Mouse (Mus musculus): ENCODE measurements around the gene Ehd2. TPM values are rescaled to one million over a fixed set of nuclear protein-coding genes. Genes with fewer than 3 reads are reported as not detected.

The Ehd2 gene
- total RNA-seq (2021) = 100 to 1,000 TPM in 1 of 2 experiments, 10 to 100 TPM in 1; 93.1 to 131 TPM

DNA sequence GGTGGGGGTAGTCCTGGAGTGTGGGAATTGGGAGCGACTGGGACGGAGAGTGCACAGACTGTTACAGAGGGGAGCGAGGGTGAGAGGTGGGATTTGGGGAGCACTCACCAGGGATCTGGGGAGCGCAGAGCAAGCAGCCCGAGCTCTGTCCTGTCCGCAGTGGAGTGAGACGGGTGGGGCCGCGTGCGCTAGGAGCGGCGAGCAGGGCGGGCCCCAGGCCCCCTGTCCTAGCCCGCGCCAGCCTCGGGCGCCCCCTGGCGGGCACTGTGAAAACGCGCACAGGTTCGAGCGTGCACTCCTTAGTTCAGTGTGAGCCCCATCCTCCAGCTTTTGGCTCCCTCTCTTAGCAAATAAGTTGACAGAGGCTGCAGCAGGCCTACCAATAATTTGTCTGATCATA lies at the start of gene Ehd2:
Gene Ehd2, minus strand, starts transcription at position 256 of the 400 bp plus-strand sequence.
- intact Hi-C loops (cut with DNase I) = loop anchor here (1.0 kb wide), 2 partner anchors 19 to 37 kb away; no protein-coding TSS in a partner anchor

DNA sequence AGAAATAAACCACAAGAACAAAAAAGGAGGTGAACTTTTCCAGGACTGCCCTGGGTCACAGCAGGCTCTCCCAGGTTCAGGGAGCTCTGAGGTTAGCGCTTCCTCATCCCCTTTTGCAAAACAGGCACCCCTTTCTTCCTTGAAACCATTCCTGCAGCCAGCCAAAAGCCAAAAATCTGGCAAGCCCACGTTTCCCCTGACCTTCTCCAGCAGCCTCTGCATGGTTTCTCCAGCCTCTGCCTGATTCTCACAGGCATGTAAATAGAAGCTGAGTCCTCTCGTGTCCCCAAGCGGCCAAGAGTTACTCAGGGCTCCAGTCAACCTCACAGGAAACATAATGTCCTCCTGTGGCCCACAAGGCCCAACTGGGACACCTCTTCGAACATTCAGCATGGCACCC lies 48.0 kb upstream of the Ehd2 start:
- DNase-seq = no peak
- intact Hi-C loops (cut with DNase I) = no loop called here

More for the DNA sequence above, at the start of gene Ehd2:
- DNase-seq = peak; percentile 90

DNA sequence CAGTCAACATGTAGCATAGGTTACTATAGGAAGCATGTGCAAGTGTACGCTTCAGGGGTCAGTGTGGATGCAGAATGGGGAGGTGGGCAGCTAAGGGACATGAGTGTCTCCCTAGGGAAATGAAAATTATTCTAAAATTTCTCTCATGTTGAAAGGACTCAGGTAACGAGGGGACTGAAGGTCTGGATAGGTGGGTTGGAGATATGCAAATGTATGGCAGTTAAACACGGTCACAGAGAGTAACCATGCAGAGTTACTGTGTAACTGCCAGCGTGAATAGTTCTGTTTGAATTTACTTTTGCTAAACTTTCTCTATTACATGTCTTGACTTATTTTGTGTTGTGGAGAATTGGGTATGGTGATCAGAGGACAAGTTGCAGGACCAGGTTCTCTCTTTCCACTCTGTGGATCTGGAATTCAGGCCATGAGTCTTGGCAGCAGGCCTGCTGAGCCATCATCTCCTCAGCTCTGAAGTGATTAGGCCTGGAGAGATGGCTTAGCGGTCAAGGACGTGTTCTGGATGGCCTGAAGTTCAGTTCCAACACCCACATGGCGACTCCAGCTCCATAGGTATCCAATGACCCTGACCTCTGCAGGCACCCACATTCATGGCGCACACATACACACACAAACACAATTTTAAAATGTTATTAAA lies 47.3 kb upstream of the Ehd2 start:
- peak; percentile 52 to 56 for DNase-seq
- intact Hi-C loops (cut with DNase I) = no loop called here

DNA sequence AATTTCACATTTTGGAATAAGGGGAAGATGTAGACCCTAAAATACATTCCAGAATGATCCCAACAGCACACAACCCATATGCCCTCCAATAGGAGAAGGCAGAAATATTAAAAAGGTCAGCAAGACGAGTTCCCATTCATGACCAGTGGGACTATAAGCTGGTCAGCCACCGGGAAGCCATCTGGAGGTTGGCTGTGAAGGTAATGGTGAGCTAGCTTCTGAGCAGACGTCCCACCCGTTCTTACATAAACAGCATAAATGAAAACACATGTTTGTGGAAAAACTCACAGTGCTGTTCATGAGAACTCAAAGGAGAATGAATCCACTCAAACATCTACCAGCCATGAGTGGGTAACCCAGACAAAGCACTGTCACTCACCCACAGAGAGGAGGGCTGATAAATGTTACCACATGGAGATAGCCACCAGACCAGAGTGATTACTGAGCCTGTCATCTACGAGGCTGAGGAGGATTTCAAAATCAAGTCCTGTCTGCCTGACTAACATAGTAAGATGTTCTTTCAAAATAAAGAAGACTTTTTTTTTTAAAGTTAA lies 46.4 kb upstream of the Ehd2 start:
- intact Hi-C loops (cut with DNase I) = no loop called here
- DNase-seq = no peak

- DNase-seq = peak; percentile 52 to 55
- intact Hi-C loops (cut with DNase I) = no loop called here
Observed at GRCm38 (mm10) chr7:16012576-16013263, 45.4 kb upstream of the Ehd2 start.

- DNase-seq = no peak
- intact Hi-C loops (cut with DNase I) = no loop called here
Observed at GRCm38 (mm10) chr7:16011418-16012085, 44.2 kb upstream of the Ehd2 start.

DNA sequence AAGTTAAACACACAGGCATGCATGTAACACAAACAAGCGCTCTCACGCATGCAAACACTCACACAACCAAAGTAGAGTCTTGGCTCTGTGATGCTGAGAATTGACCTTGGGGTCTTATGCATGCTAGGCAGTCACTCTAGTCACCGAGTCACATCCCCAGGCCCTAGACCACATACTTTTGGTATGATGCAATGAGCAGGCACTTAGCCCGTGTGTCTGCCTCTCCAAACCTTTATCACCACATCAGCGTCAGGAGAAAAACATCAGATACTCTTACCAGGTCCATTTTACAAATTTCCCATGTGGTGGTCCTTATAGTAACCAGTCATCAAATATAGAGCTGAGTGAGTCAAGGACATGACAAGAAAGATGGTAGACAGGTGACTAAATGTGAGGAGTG lies 43.3 kb upstream of the Ehd2 start:
- intact Hi-C loops (cut with DNase I) = no loop called here
- no peak for DNase-seq

DNA sequence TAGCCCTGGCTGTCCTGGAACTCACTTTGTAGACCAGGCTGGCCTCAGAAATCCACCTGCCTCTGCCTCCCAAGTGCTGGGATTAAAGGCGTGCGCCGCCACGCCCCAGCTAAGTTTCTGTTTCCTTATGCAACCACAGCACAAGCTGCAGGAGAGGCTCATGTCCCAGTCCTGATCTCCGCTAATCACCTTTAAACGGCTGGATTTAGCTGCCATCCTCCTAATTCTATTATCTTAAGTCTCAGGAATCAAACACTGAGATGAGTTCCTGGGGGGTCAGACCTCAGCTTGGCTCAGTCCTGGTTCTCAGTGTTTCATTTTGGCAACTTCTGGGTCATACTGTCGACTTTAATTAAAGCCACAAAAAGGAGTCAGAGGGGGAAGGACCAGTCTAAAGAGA lies 42.3 kb upstream of the Ehd2 start:
- intact Hi-C loops (cut with DNase I) = loop anchor here (2.0 kb wide), 1 partner anchor 21 kb away; no protein-coding TSS in a partner anchor

GRCm38 (mm10) chr7:16005020-16005419 lies 37.7 kb upstream of the Ehd2 start:
- no peak for DNase-seq
- intact Hi-C loops (cut with DNase I) = loop anchor here (2.0 kb wide), 1 partner anchor 16 kb away; no protein-coding TSS in a partner anchor

More for the DNA sequence above, 42.3 kb upstream of the Ehd2 start:
- DNase-seq = no peak

DNA sequence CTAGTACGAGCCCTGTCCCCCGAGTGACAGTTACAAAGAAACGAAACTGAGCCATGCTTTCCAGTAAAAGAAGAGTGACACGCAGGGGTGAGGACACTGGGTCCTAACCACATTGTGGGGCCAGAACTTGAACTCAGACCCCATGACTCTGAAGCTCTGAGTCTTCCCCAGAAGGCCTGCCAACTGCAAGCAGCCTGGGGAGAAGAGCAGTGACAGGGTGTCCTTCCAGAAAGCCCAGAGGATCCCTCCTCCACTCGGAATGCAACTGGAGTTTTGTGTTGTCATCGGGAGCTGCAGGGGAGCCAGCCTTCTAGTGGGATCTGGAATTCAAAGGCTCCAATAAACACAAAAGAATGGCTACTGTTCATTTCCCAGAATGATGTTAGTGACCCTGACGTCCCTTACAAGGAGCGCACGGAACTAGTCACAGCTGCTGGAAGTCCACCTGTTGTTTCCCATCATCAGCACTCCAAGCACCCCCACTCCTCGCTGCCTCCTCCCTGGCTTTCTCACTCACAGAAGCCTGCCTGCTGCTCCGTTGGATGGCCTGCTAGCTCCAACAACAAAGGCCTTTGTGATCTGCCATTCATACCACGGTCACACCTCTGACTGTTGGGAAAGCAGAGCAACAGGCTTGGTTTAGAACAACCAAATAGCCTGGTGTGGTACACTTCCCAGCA lies 37.0 kb upstream of the Ehd2 start:
- DNase-seq = no peak
- intact Hi-C loops (cut with DNase I) = loop anchor here (2.0 kb wide), 1 partner anchor 16 kb away; no protein-coding TSS in a partner anchor

DNA sequence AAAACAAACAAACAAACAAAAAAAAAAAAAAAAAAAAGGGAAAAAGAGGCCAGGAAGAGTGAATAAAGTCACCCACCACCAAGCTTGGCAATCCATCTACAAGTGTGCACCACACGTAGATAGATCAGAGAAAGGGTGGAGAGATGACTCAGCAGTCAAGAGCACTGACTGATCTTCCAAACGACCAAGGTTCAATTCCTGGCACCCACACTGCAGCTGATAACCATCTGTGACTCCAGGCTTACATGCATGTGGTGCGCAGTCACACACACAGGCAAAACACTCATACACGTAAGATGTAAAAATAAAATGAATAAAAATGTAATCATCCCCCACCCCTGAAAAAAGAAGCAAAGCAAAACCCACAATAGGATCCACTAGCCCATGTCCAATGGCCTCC lies 35.7 kb upstream of the Ehd2 start:
- intact Hi-C loops (cut with DNase I) = no loop called here
- no peak for DNase-seq

GRCm38 (mm10) chr7:16002171-16002570 lies 34.8 kb upstream of the Ehd2 start:
- peak; percentile 75 to 81 for DNase-seq
- intact Hi-C loops (cut with DNase I) = no loop called here

DNA sequence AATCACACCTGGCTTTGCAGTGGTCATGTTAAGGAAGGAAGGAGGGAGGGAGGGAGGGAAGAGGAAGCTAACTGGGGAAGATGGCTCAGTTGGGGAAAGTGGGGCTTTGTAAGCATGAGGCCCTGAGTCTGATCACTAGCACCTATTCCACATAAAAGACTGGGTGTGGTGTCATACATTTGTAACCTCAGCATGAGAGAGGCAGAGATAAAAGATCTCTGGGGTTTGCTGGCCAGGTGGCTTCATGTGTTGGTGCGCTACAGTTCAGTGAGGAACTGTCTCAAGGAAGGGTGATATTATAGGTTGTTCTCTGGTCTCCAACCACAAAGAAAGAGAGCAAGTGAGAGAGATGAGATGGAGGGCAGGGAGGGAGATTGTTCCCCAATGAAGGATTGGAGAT lies 34.3 kb upstream of the Ehd2 start:
- intact Hi-C loops (cut with DNase I) = no loop called here
- DNase-seq = peak in 1 of 2 experiments; percentile 5

GRCm38 (mm10) chr7:15993789-15994188 lies 26.4 kb upstream of the Ehd2 start:
- intact Hi-C loops (cut with DNase I) = no loop called here
- no peak for DNase-seq

- intact Hi-C loops (cut with DNase I) = no loop called here
- no peak for DNase-seq
Observed at GRCm38 (mm10) chr7:15993152-15993551, 25.8 kb upstream of the Ehd2 start.

DNA sequence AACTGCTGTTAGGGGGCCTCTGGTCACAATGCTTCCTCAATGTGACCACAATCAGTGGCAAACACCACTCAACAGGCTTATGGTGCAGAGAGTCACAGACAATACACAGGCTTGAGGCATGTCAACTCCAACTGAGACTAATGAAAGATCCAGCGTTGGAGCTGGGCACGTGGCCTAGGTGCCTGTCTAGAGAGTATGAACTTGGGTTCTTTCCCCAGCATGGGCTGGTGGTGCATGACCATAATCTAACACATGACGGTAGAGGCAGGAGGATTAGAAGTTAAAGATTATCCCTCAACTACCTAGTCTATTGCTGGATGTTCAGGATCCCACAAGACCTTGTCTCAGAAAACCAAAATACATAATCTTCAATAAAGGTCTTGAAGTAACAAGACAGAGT lies 24.4 kb upstream of the Ehd2 start:
- DNase-seq = no peak
- intact Hi-C loops (cut with DNase I) = no loop called here

DNA sequence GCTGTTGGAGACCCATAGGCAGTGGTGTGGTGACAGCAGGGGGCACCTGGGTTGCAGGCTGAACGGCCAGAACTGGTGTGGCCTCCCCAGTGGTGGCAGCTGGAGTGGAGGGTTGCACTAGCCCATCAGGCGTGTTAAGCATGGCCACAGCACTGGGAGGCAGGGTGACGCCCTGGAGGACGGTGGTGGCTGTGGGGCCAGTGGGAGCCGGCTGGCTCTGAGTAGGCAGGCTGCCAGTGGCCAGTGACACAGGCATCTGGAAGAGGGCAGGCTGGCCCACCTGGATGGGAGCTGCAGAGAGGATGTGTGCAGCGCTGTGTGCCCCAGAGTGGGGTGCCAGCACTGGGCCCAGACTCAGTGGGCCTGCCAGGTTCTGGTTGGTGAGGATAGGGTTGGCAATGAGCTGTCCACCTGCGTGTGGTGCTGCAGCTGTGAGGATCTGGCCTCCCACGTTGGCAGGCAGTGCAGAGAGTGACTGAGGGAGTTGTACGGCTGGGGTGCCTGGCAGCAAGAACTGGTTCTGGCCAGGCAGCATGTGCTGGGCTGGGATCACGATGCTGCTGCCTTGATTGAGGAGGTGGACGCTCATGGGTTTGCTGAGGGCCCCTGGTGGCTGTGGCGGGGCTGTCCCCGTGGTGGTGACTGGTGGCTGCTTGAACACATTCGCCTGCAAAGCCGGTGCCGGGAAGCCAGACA lies 20.4 kb upstream of the Ehd2 start:
- DNase-seq = no peak
- intact Hi-C loops (cut with DNase I) = loop anchor here (10.0 kb wide), 1 partner anchor 277 kb away; no protein-coding TSS in a partner anchor

DNA sequence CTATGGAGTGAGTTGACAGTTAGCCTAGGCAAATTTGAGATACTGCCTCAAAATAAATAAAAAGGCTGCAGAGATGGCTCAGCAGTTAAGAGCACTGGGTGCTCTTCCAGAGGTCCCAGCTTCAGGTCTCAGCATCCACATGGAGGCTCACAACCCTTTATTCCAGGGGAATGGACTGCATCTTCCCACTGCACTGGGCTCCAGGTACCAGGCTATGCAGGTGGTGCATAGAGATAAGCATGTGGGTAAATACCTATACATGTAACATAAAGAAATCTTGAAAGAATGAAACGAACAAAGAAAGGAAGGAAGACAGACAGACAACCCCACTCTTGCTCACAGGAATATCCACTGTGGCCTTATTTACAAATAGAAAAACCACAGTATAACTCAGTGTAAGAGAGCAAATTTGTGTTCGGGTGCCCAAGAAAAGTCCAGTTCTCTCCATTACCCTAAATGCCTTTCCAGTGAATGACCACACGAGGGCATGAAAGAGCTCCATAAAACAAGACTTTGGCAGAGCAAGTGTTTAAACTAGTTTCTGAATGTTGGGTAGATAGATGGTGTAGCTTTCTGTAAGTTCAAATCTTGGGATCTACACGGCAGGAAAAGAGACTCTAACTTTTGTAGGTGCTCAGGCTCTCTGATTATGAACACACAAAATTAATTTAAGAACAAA lies 15.5 kb upstream of the Ehd2 start:
- intact Hi-C loops (cut with DNase I) = loop anchor here (1.0 to 10.0 kb wide), 2 partner anchors 69 to 282 kb away; no protein-coding TSS in a partner anchor
- DNase-seq = peak in 1 of 2 experiments; percentile 40

- peak in 1 of 2 experiments; percentile 51 for DNase-seq
- intact Hi-C loops (cut with DNase I) = loop anchor here (10.0 kb wide), 1 partner anchor 283 kb away; no protein-coding TSS in a partner anchor
Observed at GRCm38 (mm10) chr7:15981538-15981937, 14.2 kb upstream of the Ehd2 start.

Data from heart, postnatal 36 days (tissue).